Mouse (Mus musculus) stomach, postnatal 0 days (tissue): Measurements from ENCODE around the gene Rab1b.

ENCODE experiments used
- CTCF ChIP-seq: IDR thresholded peaks from 2 replicates; pipeline ENCODE4 v1.5.1; 2016; ENCODE audit warnings: antibody characterized with exemption, low read depth, mild to moderate bottlenecking, moderate library complexity
- EP300 ChIP-seq: optimal IDR thresholded peaks from 2 replicates; pipeline ENCODE3; 2016; ENCODE audit warnings: antibody characterized with exemption

- TF ChIP-seq EP300 (no peak), CTCF (no peak)
Observed at GRCm38 (mm10) chr19:5071545-5072369, 35.1 kb downstream of the Rab1b start.
